Mouse (Mus musculus) G1E (cell line): ENCODE data around the gene Nacc1.
"Not testable (repeated sequence)": the region's sequence is repeated elsewhere in the genome, so short reads cannot be mapped to it uniquely, and the experiment has no call there.

ENCODE experiments used
- CTCF ChIP-seq: IDR thresholded peaks from 2 replicates; pipeline ENCODE4 v1.5.1; 2012; ENCODE audit warnings: low read depth, low read length, inconsistent platforms, mixed read lengths
- GATA1 ChIP-seq: IDR thresholded peaks from 2 replicates; pipeline ENCODE4 v1.6.1; 2012; ENCODE audit warnings: borderline replicate concordance, low read length, inconsistent platforms, mixed read lengths

DNA sequence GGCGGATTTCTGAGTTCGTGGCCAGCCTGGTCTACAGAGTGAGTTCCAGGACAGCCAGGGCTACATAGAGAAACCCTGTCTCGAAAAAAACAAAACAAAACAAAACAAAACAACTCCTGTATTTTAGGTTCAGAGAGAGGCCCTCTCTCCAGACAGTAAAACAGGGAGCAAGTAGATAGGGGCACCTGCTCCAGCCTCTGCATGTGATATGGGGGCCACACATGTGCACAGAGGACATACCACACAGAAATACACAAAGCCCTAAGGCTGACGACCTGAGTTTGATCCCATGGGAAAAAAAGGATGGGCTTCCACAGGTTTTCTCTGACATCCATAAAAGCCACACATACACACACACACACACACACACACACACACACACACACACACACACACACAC is 64.2 kb downstream of the Nacc1 start:
- TF ChIP-seq GATA1, CTCF: not testable (repeated sequence)
